Mouse (Mus musculus) forebrain, embryonic 11.5 days (tissue): ENCODE measurements around the gene Cd209g. TPM values are rescaled to one million over a fixed set of nuclear protein-coding genes. Genes with fewer than 3 reads are reported as not detected.

ENCODE experiments used
- ATAC-seq: fragments of 200-750 bp; cut with Nextera tagmentation; replicated peaks from 2 replicates; pipeline ENCODE4 v1.8.0; 2017; ENCODE audit warnings: moderate TSS enrichment; ENCODE audit not compliant: low FRiP score
- DNase-seq: peaks from one replicate; pipeline ENCODE4 v3.0.0-alpha.2; 2017; ENCODE audit warnings: low spot score
- H3K27ac ChIP-seq: fragments of 300-500 bp; sonication (generic); 2 replicates; pipeline ENCODE4 v1.5.1; 2014; ENCODE audit warnings: low read depth, low read length
- H3K27me3 ChIP-seq: fragments of 300-500 bp; sonication (generic); 2 replicates; pipeline ENCODE4 v1.6.1; 2014; ENCODE audit warnings: mild to moderate bottlenecking, low read length, mixed read lengths; ENCODE audit not compliant: control insufficient read depth, insufficient read depth
- H3K36me3 ChIP-seq: fragments of 300-500 bp; sonication (generic); 2 replicates; pipeline ENCODE4 v1.6.1; 2014; ENCODE audit warnings: mild to moderate bottlenecking, low read length, moderate library complexity, mixed read lengths; ENCODE audit not compliant: control insufficient read depth, insufficient read depth
- H3K4me1 ChIP-seq: fragments of 300-500 bp; sonication (generic); replicated peaks from 2 replicates; pipeline ENCODE4 v1.6.1; 2014; ENCODE audit warnings: low read length, mixed read lengths; ENCODE audit not compliant: control insufficient read depth, insufficient read depth
- H3K4me2 ChIP-seq: fragments of 300-500 bp; sonication (generic); 2 replicates; pipeline ENCODE4 v1.6.1; 2014; ENCODE audit warnings: low read depth, mild to moderate bottlenecking, low read length, moderate library complexity, mixed read lengths; ENCODE audit not compliant: severe bottlenecking
- H3K4me3 ChIP-seq: fragments of 300-500 bp; sonication (generic); 2 replicates; pipeline ENCODE4 v1.5.1; 2014; ENCODE audit warnings: low read depth, low read length
- H3K9ac ChIP-seq: fragments of 300-500 bp; sonication (generic); 2 replicates; pipeline ENCODE4 v1.6.1; 2014; ENCODE audit warnings: low read length
- H3K9me3 ChIP-seq: fragments of 300-500 bp; sonication (generic); 2 replicates; pipeline ENCODE4 v1.6.1; 2016; ENCODE audit warnings: low read length, mixed read lengths; ENCODE audit not compliant: control insufficient read depth
- WGBS: fragments of 180-500 bp; shearing (Covaris S2); extraction: QIAGEN DNeasy Blood & Tissue Kit; methylation state at CpG from one replicate; pipeline ENCODE4 v1.1.7; 2014; 5-methylcytosine and 5-hydroxymethylcytosine counted together
- polyA plus RNA-seq: library from polyadenylated mRNA; unstranded; fragments of >200 nt; fragmentation: Nextera tagmentation; extraction: Ambion mirVana; gene quantifications from 2 replicates; pipeline ENCODE4 v1.2.1, GENCODE M21; 2014

Cd209g gene
- polyA plus RNA-seq, 1 experiment from 2014 or later, result not detected

GRCm38 (mm10) chr8:4186151-4186550, 52.3 kb downstream of the Cd209g start:
- ATAC-seq (no peak), DNase-seq (no peak)
- 85% methylated on average over 2 of the region's 2 CpGs for WGBS
- no peaks in the 10 kb centered on the region for H3K27me3 ChIP-seq
- H3K4me1 ChIP-seq, result no peaks in the 10 kb centered on the region
- H3K4me2 ChIP-seq, result no peak overlapping the region
- H3K36me3 ChIP-seq, result no peaks in the 10 kb centered on the region; the same call in 1 of the 2 replicates
- no peaks in the 10 kb centered on the region for H3K9me3 ChIP-seq
- H3K9ac ChIP-seq, result no peak overlapping the region
- H3K4me3 ChIP-seq, result no peak overlapping the region
- H3K27ac ChIP-seq, result no peak overlapping the region

Other genes with a start within 250 kb of the Cd209g start
- gene Cd209b, start 207.3 kb upstream of the Cd209g start, polyA plus RNA-seq, result not detected in 2 replicates
- 0.79 and 1.0 TPM in 2 replicates for gene Cd209c, start 179.4 kb upstream of the Cd209g start, polyA plus RNA-seq
- not detected in 2 replicates for gene Cd209f, start 28.3 kb upstream of the Cd209g start, polyA plus RNA-seq
- 32.6 and 32.8 TPM in 2 replicates for gene Evi5l, start 32.5 kb downstream of the Cd209g start, polyA plus RNA-seq
- gene Prr36, start 83.4 kb downstream of the Cd209g start, polyA plus RNA-seq, result 42.8 and 47.3 TPM in 2 replicates
- 0.20 and 0.21 TPM in 2 replicates for gene Lrrc8e, start 92.7 kb downstream of the Cd209g start, polyA plus RNA-seq
- gene Map2k7, start 104.6 kb downstream of the Cd209g start, polyA plus RNA-seq, result 14.1 and 19.5 TPM in 2 replicates
- 0.88 and 0.90 TPM in 2 replicates for gene Gm49320, start 104.8 kb downstream of the Cd209g start, polyA plus RNA-seq
- 3.3 and 4.0 TPM in 2 replicates for gene Tgfbr3l, start 114.1 kb downstream of the Cd209g start, polyA plus RNA-seq
- 64.4 and 77.5 TPM in 2 replicates for gene Snapc2, start 119.0 kb downstream of the Cd209g start, polyA plus RNA-seq
- 153 and 167 TPM in 2 replicates for gene Ctxn1, start 125.2 kb downstream of the Cd209g start, polyA plus RNA-seq
- 67.0 and 75.3 TPM in 2 replicates for gene Timm44, start 141.8 kb downstream of the Cd209g start, polyA plus RNA-seq
- 23.7 and 24.6 TPM in 2 replicates for gene Ccl25, start 191.1 kb downstream of the Cd209g start, polyA plus RNA-seq
- 371 and 394 TPM in 2 replicates for gene Elavl1, start 191.3 kb downstream of the Cd209g start, polyA plus RNA-seq